Mouse (Mus musculus): ENCODE data around the gene Slc28a2. TPM values are rescaled to one million over a fixed set of nuclear protein-coding genes. Genes with fewer than 3 reads are reported as not detected.
"Not testable (repeated sequence)": the region's sequence is repeated elsewhere in the genome, so short reads cannot be mapped to it uniquely, and the experiment has no call there.

Gene Slc28a2
- total RNA-seq, 2 experiments from 2014 or later: 3.8 to 6.0 TPM

DNA sequence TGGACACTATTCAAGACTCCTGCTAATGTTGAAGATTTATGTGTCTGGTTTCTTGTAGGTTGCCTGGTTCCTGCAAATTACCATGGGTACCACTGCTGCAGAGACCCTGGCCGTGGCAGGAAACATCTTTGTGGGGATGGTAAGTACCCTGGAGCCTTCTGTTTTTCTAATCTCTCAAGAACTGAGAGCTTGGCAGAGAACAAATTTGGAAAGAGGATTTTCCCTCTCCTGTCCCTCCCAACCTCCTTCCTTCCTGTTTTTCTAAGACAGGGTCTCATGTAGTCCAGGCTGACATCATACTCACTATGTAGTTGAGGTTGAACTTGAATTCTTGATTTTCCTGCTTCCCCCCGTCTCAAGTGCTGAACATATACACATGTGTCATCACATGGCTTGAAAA lies 26.1 kb downstream of the Slc28a2 start:
- DNase-seq: no peak
- intact Hi-C loops (cut with DNase I): no loop called here

DNA sequence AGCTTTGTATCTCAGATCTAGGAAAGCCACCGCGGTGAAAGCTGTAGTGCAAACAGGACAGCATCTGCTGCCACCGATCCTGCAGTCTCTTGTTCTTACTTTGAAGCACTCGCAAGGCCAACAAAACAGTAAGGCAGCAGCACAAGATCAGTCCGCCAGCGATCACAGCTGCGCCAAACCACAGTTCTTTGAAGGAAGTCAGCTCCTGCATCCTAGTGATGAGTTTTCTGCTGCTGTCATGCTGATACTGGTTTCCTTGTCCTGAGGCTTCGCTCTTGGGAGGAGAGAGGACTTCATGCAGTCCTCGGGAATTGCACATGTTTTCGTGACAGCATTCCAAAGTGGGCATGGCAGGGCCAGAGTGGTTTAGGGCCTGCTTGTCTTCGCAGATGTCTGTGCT lies 40.6 kb downstream of the Slc28a2 start:
- no peak for DNase-seq
- intact Hi-C loops (cut with DNase I): loop anchor here (1.0 kb wide), 1 partner anchor 86 kb away; no protein-coding TSS in a partner anchor

DNA sequence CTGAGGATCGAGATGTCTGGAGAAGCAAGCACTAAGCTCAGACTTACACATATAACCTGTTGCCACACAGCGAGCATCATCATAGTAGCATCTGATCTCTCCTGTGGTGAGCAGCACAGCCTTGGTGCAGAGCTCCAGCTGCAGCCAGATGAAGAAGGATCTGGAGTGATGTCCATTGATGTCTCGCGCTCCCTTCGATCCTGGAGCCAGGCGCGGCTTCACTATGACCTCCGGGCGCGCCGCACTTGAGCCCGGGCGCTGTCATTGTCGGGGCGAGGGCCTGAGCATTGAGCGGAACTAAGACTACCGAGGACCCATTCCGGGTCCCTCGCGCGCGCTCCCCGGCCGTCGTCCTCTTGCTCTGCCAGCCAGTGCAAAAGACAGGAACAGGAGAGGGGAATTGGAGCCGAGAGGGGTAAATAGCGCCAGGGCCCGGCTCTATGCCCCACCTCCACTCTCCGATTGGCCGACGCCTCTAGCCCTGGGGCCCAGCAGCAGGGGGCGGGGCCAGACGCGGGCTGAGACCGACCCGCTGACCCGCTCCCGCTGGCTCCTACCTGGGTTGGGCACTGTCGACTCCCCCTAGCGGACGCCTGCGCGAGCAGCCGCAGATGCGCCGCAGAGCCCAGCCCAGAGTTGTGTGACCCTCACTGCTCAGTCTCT lies 41.2 kb downstream of the Slc28a2 start:
- intact Hi-C loops (cut with DNase I): loop anchor here (1.0 kb wide), 1 partner anchor 86 kb away; no protein-coding TSS in a partner anchor
- DNase-seq: peak; percentile 86 to 93

DNA sequence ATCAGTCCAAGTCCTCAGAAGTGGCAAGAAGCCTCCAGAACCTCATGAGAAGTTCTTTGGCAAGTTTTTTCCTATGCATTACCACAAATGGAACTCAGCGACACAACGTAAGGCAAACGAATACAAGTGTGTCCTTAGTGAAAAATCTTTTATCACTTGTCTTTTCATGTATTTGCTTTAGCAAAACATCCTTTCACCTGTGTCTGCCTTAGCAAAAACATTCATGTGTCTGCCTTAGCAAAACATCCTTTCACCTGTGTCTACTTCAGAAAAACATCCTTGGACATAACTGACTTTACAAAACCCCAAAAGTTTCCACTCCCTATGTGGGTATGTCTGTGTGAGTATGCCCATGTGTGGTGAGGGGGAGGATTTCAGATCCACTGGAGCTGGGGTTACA lies 42.9 kb downstream of the Slc28a2 start:
- intact Hi-C loops (cut with DNase I): no loop called here
- DNase-seq: no peak

DNA sequence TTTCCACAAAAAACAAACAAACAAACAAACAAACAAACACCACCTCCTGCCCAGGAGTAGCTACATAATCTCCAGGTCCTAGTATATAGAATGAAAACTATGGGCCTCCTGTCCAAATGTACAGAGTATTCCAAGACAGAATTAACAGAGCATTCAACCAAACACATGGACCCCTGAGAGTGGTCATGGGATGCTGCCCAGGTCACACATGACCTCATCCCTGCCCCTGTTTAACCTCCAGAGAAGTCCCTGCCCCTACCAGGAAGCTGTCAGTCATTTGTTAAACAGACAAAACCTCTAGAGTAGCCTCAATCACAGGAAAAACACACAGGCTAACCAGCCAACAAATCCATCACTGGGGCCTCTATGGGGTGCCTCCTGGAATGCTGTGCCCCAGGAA lies 50.3 kb downstream of the Slc28a2 start:
- intact Hi-C loops (cut with DNase I): no loop called here
- no peak for DNase-seq

DNA sequence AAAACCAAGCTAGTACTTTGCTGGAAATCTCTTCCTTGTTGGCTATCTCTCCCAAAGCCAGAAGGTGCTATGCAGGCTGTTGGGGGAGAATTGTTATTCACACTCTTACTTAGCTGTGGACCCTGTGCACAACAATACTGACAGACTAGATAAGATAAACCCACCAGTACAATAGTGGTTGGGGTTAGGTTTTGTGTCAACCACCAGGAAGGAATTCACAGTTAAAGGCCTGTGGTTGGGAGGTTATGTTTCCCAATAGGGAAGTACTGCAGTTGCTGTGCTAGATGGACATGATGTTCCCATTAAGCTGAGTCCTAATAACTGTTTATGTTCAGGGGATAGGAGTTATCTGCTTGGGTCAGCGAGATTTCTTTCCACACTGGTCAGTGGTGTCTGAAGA lies 57.5 kb downstream of the Slc28a2 start:
- DNase-seq; intact Hi-C loops (cut with DNase I): not testable (repeated sequence)

DNA sequence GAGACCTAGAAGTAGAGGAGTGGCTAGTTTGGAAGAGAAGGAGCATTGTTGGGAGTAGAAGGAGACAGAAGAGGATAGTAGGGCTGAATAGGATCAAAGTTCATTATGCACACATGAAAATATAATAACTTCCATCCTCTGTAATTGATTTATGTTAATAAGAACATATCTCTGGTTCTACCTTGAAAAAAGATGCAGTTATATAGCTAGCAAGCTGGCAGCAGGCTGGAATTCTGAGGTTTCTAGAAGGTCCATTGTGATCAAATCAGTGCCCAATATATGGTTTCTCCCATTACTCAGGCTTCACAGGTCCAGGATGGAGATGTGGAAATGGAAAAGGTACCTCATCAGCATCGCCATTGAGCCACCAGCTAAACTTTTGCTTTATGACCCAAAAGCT lies 58.4 kb downstream of the Slc28a2 start, which contains the start of gene Gm14085:
Gm14085 (plus strand) TSS at position 301 of the 400 bp plus-strand sequence.
- no peak for DNase-seq
- intact Hi-C loops (cut with DNase I): no loop called here

DNA sequence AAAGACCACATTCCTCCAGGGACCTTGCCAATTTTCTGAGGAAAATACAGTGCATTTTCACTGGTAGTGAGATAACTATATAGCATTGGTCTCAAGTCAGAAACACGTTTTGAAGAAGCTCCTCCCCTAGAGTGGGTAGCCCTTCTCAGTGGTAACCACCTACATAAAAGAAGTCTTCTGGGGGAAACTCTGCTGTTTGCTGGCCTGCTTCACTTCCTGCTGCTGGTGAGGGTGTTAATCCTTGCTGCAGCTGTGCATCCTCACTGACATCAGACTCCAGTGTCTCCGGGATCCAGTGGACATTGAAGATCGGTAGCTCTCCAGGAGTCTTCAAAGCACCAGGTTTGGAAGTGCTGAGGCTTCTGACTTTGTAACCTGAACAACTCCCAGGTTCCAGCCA lies 59.4 kb downstream of the Slc28a2 start:
- intact Hi-C loops (cut with DNase I): not testable (repeated sequence)

DNA sequence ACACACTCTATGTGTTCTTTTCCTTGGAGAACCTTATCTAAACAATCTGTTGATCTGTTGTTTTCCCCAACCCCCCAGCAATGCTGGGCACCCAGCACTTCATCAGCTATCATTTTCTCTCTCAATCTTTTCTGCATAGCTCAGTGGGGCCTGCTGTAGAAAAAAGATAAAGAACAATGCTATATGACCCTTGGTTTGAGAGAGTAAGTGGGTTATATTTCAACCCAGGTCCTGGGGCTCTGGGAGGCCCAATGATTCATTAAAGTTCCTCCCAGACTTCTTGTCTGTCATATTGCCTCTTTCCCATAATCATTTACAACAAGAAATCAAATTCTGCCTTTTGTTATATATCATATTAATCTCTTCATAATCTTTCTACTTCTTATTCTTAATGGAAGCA lies 59.8 kb downstream of the Slc28a2 start:
- intact Hi-C loops (cut with DNase I); DNase-seq: not testable (repeated sequence)

More for the DNA sequence above, 59.4 kb downstream of the Slc28a2 start:
- DNase-seq: not testable (repeated sequence)

DNA sequence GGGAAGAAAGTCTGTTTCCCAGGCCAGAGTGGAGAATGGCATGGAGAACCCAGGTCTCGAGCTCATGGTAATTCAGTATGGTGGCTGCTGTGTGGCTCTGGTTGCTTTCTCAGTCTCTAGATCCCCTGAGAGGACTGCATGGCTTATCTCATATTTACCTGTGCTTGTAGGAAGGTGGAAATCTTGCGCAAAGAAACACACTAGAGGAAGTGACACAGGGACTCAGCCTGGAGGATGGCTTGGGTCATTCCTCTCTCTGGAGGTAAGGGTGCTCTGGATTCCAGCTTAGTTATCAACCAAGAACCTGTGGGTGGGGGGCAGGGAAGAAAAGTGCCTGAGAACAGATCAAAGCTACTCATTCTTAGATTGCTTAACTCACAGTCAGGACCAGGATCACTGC lies 60.4 kb downstream of the Slc28a2 start:
- DNase-seq: no peak
- intact Hi-C loops (cut with DNase I): no loop called here

Other genes with a start within 250 kb of the Slc28a2 start
- gene Patl2, start 240.3 kb upstream of the Slc28a2 start, total RNA-seq (2021): not detected
- not detected for gene Terb2, start 240.2 kb upstream of the Slc28a2 start, total RNA-seq (2021)
- 10 to 100 TPM; 39.0 to 51.1 TPM for gene Sord, start 191.7 kb upstream of the Slc28a2 start, total RNA-seq (2021)
- gene Duox2, start 128.0 kb upstream of the Slc28a2 start, total RNA-seq (2021): under 1 TPM in 1 of 2 experiments, not detected in 1; 0.17 TPM
- not detected for gene Duoxa2, start 127.6 kb upstream of the Slc28a2 start, total RNA-seq (2021)
- gene Duoxa1, start 112.7 kb upstream of the Slc28a2 start, total RNA-seq (2021): under 1 TPM; 0.41 to 0.49 TPM
- under 1 TPM; 0.47 to 0.66 TPM for gene Duox1, start 110.8 kb upstream of the Slc28a2 start, total RNA-seq (2021)
- 1 to 10 TPM; 1.9 to 2.1 TPM for gene Shf, start 57.3 kb upstream of the Slc28a2 start, total RNA-seq (2021)
- gene Gm14085, start 58.5 kb downstream of the Slc28a2 start, total RNA-seq (2021): under 1 TPM in 1 of 2 experiments, not detected in 1; 0.31 TPM
- gene Gatm, start 184.8 kb downstream of the Slc28a2 start, total RNA-seq (2021): 1 to 10 TPM; 5.6 to 9.1 TPM
- gene AA467197, start 210.5 kb downstream of the Slc28a2 start, total RNA-seq (2021): under 1 TPM in 1 of 2 experiments, not detected in 1; 0.56 TPM

All from gastrocnemius, postnatal 36 days (tissue).